Mouse (Mus musculus): Measurements from ENCODE around the gene Ak2. TPM values are rescaled to one million over a fixed set of nuclear protein-coding genes. Genes with fewer than 3 reads are reported as not detected.

Gene Ak2
- polyA plus RNA-seq, 1 experiment: 107 TPM

DNA sequence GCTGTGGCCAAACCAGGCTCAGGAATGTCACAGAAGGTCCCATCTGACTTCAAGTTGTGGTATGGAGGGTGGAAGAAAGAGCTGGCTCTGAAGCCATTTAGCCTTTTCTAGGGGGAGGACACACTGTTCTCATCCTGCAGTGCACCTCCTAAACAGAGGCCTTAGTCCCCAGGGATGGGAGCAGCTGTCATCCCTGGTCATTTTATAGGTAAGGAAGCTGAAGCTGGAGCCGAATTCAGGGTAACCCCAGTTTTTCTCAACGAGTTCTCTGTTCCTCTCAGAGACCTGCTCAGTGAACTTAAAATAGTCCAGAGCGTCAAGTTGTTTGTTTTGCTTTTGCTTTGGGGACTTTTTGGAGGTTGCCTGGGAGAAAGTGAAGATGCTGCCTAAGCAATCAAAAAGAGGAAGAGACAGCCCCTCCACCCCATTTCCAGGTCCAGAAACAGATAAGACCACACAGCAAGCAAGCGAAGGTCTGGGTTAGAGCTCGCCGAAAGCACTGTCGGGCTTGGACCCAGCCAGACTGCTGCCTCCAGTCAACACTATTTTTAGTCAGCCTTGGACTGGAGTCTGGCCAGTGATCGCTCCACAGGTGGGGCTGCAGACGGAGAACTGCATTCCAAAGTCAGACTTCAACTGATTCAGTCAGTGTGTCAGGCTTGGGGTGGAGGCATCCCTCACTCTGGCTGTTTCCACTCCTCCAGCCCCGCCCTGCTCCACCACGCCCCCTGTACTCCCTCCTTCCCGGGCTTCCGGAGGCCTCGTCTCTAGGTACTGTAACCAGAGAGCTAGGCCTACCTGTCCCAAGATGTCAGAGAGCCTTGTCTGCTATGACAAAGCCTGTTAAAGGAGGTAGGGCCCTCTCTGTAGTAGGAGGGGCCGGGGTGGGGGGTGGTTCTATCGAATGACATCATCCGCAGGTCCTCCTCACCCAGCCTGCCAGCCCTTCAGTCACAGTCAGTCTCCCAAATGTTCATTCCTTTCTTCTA is 41.5 kb downstream of the Ak2 start:
- no peak; the same call in 1 of the 2 replicates for TF ChIP-seq POLR2A (IDR thresholded peaks at IDR 0.05; ENCODE audit: low read depth, low read length)
- TF ChIP-seq CTCF (IDR thresholded peaks at IDR 0.05; ENCODE audit: borderline replicate concordance, insufficient read depth, low read length): no peak
- Histone ChIP-seq H3K4me1 (ENCODE audit: control insufficient read depth, insufficient read depth, low read length) (peaks cover 27% of the 10 kb centered on the region), H3K4me3 (ENCODE audit: insufficient read depth, low read length) (no peak overlapping the region), H3K27ac (ENCODE audit: insufficient read depth, low read length) (peak overlapping the region; percentile 92)

DNA sequence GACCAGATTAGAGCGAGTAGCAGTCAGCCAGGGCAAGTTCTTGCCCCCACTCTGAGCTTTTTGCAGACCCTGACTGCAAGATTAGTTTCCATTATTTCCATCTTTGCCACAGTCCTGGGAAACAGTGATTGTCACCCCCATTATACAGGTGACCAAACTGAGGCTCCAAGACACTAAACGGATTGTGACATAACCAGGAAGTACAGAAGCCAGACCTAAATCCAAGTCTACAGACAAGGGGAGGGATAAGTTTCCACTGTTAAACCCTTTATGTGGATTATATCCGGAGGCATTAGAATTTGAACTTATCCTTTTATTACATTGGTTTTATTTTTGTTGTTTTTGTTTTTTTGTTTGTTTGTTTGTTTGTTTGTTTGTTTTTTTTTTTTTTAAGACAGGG is 42.5 kb downstream of the Ak2 start:
- H3K27ac ChIP-seq (ENCODE audit: insufficient read depth, low read length): peak overlapping the region; percentile 92
- no peak overlapping the region for H3K4me3 ChIP-seq (ENCODE audit: insufficient read depth, low read length)
- peaks cover 27% of the 10 kb centered on the region for H3K4me1 ChIP-seq (ENCODE audit: control insufficient read depth, insufficient read depth, low read length)
- TF ChIP-seq POLR2A (IDR thresholded peaks at IDR 0.05; ENCODE audit: low read depth, low read length): no peak
- no peak for TF ChIP-seq CTCF (IDR thresholded peaks at IDR 0.05; ENCODE audit: borderline replicate concordance, insufficient read depth, low read length)

DNA sequence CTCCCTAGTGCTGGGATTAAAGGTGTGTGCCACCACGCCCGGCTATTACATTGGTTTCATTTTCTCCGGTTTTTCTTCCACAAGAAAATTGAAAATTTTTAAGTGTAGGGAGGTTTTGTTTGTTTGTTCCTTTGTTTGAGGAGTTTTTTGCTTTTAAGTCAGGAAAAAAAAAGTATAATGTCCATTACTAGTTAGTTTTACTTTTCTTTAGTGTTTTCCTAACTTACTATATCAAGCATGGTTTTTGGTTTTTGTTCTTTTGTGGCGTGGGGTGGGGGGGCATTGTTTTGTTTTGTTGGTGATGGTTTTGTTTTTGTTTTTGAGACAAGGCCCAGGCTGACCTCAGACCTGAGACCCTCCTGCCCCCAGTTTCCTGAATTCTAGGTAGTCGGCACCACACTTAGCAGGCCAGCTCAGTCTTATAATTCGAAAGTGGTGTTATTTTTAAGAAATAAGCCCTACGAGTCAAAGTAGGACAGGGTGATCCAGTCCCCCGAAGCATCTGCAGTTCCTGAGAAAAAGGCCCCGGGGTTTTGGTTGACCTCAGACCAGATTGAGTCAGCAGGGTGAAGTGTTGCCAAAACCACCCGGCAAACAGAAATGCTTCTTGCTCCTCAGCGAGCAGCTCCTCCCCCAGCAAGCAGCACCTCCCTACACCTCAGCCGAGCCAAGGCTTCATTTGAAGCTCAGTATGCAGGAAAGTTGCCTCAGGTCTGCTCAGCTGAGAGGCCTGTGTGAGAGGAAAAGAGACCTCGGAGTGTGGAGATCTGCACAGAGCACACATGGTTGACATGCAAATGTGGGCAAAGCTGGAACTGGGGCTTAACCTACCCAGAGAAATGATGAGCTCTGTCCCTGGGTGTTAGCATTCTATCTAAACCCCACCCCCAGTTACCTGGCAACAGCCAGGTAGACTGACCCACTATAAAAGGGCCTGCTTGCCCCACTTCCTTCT is 43.2 kb downstream of the Ak2 start:
- Histone ChIP-seq H3K27ac (ENCODE audit: insufficient read depth, low read length) (peak overlapping the region; percentile 92), H3K4me3 (ENCODE audit: insufficient read depth, low read length) (no peak overlapping the region), H3K4me1 (ENCODE audit: control insufficient read depth, insufficient read depth, low read length) (peaks cover 27% of the 10 kb centered on the region)
- peak; percentile 64 for TF ChIP-seq POLR2A (IDR thresholded peaks at IDR 0.05; ENCODE audit: low read depth, low read length)
- TF ChIP-seq CTCF (IDR thresholded peaks at IDR 0.05; ENCODE audit: borderline replicate concordance, insufficient read depth, low read length): no peak

DNA sequence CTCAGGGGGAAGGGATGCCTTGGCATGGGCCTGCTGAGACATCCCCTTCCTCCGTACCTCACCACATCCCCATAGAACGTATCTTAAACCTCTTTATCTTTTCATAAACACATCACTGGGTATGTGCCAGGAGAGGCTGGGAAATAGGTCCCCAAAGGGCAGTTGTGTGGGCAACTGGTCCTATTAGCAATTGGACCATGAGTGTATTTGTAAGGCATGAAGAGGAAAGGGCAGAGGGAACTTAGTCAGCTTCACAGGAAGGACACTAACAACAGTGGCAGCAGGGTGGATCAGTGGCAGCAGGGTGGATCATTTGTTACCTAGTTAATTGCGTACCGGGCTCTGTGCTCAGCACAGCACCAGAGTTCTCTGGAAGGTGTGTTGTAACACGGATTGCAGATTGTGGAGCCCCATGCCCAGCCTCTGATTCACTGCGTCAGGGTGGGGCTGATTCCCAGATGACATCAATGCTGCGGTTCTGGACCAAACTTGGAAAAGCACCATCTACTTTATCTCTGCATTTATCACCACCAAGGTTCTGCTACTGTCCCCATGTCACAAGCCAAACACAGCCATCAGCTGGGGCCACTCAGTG is 44.2 kb downstream of the Ak2 start:
- no peak for TF ChIP-seq CTCF (IDR thresholded peaks at IDR 0.05; ENCODE audit: borderline replicate concordance, insufficient read depth, low read length)
- TF ChIP-seq POLR2A (IDR thresholded peaks at IDR 0.05; ENCODE audit: low read depth, low read length): no peak
- peak overlapping the region; percentile 49; the same call in 1 of the 2 replicates for H3K27ac ChIP-seq (ENCODE audit: insufficient read depth, low read length)
- H3K4me1 ChIP-seq (ENCODE audit: control insufficient read depth, insufficient read depth, low read length): peaks cover 27% of the 10 kb centered on the region
- no peak overlapping the region for H3K4me3 ChIP-seq (ENCODE audit: insufficient read depth, low read length)

DNA sequence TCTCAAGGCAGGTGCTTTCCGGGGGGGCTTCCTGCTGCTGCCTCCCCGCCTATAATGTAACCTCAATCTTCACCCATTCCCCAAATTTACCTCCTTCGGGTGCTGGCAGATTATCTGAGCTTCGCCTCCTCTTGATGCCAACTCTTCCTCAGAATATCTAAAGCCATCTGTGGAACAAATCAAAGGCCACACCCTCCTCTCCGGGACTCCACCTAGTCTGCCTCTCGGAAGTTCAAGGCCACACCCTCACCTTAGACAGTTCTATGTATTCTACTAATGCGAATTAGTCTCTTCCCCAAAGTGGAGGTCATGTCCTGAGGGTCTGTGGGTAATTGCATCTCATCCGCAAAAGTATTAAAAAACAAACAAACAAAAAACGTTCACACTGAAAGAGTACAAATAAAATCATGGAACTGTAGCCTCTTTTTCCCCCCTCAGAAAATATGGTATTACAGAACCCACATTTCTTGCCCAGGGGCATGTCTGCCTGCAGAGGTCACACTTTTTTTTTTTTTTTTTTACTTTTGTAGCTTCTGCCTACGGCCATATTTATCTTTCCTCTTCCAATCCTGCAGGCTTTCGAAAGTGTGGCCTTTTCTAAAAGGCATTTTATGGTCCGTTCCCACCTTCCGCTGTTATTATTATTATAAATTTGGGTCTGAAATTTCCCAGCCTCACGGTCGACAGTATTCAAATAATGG is 56.1 kb downstream of the Ak2 start:
- no peak overlapping the region for H3K27ac ChIP-seq (ENCODE audit: insufficient read depth, low read length)
- peak overlapping the region; percentile 55 for H3K4me3 ChIP-seq (ENCODE audit: insufficient read depth, low read length)
- H3K4me1 ChIP-seq (ENCODE audit: control insufficient read depth, insufficient read depth, low read length): peaks cover 5% of the 10 kb centered on the region; the same call in 1 of the 2 replicates
- TF ChIP-seq CTCF (IDR thresholded peaks at IDR 0.05; ENCODE audit: borderline replicate concordance, insufficient read depth, low read length) (no peak), POLR2A (IDR thresholded peaks at IDR 0.05; ENCODE audit: low read depth, low read length) (no peak)

DNA sequence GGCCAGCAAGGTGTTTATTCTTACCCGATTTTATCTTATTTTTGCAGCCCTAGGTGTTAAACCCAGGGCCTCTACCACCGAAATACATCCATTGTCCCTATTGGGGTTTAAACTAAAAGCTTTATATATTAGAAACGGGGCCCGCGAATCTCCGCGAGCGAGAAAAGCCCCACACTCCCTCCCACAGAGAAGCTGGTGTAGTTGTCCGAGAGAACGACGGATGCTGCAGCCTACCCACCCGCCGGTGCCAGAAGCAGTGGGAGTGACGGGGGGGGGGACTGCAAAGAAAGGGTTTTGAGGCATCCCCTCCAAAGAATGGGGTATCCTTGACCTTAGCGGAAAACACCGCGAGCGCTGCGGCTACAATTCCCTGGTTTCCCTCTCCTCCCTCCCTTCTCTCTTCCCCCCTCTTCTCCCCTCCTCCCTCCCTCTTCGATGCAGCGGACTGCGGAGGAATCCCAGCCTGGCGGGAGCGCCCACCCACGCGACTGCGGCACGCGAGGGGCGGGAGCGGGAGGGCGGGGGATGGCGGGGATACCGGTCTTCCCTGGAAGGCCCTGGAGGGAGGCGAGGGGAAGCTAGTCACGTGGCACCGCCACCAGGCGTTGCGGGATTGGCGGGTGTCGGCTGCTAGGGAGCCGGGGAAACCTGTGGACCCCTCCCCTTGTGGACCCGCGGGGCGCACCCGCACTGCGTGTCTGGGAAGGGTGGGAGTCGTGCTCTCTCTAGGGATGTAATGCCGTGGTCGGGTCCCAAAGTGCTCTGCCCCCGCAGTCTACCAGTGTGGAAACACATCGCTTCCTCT is 56.9 kb downstream of the Ak2 start:
- H3K4me1 ChIP-seq (ENCODE audit: control insufficient read depth, insufficient read depth, low read length): peaks cover 5% of the 10 kb centered on the region; the same call in 1 of the 2 replicates
- TF ChIP-seq CTCF (IDR thresholded peaks at IDR 0.05; ENCODE audit: borderline replicate concordance, insufficient read depth, low read length) (no peak), POLR2A (IDR thresholded peaks at IDR 0.05; ENCODE audit: low read depth, low read length) (peak; percentile 39; the same call in 1 of the 2 replicates)
- peak overlapping the region; percentile 55 for H3K4me3 ChIP-seq (ENCODE audit: insufficient read depth, low read length)
- H3K27ac ChIP-seq (ENCODE audit: insufficient read depth, low read length): no peak overlapping the region

DNA sequence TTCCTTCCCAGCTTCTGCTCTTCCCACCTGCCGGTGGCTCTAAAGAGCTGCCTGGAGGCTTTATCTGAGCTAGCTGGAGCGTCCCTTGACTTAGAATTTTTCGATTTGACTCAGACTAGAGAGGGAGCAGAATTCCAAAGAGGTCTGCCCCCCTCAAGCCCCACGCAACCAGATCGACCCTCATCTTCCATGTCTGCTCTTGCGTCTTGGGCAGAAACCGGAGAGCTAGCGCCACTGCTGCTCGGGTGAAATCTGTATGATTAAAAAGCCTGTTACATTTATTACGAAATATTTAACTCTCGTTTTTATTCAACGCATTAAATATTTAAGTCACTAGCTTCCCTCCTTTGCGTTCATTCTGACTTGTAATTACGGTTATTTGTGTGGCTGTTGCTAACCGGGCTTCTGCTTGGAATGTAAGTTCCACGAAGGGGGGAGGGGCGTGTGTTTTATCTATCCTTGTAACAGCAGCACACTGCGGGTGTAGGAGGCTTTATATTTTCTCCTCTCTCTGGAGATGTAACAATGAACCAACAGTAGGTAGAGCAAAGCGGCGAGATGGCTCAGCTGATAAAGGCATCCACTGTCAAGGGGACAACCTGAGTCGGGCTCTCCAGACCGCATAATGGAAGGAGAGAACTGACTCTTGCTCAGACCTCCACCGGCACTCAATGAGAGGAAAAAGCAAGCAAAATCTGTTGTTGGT is 57.7 kb downstream of the Ak2 start:
- H3K27ac ChIP-seq (ENCODE audit: insufficient read depth, low read length): no peak overlapping the region
- no peak for TF ChIP-seq CTCF (IDR thresholded peaks at IDR 0.05; ENCODE audit: borderline replicate concordance, insufficient read depth, low read length)
- no peak for TF ChIP-seq POLR2A (IDR thresholded peaks at IDR 0.05; ENCODE audit: low read depth, low read length)
- peaks cover 5% of the 10 kb centered on the region; the same call in 1 of the 2 replicates for H3K4me1 ChIP-seq (ENCODE audit: control insufficient read depth, insufficient read depth, low read length)
- peak overlapping the region; percentile 55 for H3K4me3 ChIP-seq (ENCODE audit: insufficient read depth, low read length)

DNA sequence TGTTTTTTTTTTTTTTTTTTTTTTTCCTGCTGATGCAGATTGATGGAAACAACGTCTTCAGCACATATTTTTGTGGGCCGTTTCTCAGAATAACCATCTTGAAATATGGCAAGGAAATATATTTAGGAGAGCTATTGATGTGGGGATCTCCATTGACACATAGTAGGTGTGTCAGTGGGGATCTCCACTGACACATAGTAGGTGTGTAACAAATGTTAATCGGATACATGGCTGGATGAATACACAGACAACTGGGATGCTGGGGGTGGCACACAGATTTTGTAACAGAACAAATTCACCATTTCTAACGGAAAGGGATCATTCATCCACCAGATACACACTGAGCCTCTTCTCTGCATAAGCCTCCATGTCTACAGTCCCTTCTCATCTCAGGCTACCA is 58.6 kb downstream of the Ak2 start:
- no peak for TF ChIP-seq POLR2A (IDR thresholded peaks at IDR 0.05; ENCODE audit: low read depth, low read length)
- no peak for TF ChIP-seq CTCF (IDR thresholded peaks at IDR 0.05; ENCODE audit: borderline replicate concordance, insufficient read depth, low read length)
- H3K27ac ChIP-seq (ENCODE audit: insufficient read depth, low read length): no peak overlapping the region
- no peak overlapping the region for H3K4me3 ChIP-seq (ENCODE audit: insufficient read depth, low read length)
- peaks cover 8% of the 10 kb centered on the region for H3K4me1 ChIP-seq (ENCODE audit: control insufficient read depth, insufficient read depth, low read length)
